Mouse (Mus musculus): ENCODE data around the gene Ces2g.

Ces2g gene

DNA sequence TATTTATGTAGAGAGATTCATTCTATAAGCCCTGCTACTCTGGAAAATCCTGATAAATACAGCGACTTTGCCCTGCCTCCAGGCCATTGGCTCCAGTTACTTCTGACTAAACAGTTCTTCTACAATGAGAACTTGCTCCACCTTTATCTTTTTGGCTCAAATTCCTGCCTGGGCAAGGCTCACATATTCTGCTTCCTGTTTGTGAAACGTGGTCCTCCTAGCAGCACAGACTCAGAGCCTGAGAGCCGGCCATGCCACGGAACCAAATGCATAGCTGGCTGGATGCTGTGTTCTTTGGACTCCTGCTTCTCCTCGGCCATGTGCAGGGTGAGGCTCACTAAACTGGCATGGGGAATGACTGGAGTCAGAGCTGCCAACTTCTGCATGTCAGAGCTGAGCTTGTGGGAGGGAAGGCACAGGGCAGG, at the start of gene Ces2g:
Gene Ces2g, plus strand, starts transcription at position 182 of the 425 bp plus-strand sequence.
- DNase-seq (ENCODE audit: low read depth, low spot score) = no peak

DNA sequence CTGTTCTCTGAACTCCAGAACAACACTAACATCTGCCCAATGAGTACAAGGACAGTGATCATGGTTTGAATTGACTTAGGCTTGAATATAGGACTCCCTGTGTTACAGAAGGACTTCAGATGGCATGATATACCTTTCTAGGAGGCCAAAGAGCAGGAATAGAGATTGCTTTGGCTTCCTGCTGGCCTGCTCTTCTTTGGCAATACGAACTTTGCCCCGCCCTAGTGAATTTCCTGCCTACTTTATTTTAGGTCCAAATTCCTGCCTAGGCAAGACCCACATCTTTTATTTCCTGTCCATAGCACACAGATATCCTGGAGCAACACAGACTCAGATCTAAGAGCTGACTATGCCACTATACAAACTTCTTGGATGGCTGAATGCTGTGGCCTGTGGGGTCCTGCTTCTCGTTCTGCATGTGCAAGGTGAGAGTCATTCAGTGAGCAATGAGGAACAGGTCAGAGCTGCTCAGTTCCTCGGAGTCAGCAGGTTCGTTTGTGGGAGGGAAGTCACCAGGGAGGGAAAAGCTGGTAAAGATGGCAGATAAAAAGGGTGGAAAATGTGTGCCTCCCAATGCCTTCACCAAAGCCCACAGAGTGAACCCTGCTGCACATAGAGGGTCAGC, 35.4 kb upstream of the Ces2g start, which contains the start of gene Ces2e:
Gene Ces2e, plus strand, starts transcription at position 289 of the 625 bp plus-strand sequence.
- DNase-seq (ENCODE audit: low read depth, low spot score) = no peak

DNA sequence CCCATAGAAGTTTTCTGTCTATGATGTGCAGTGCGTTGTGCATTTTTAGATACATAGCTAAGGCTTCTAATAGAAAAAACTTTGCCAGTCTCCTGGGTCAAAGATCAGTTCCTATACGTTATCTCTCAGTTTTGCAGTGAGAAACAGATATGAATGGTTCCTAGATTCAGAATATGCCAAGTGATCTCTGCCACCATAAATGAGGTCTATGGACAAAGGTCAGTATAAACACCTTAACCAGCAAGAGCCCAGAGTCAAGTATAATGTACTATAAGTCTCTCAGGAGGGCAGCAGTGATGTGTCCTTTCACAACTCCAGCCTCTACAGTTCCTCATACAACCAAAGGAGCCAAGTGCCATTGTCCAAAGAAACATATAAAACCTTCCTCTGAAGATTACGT, 34.2 kb upstream of the Ces2g start:
- no peak for DNase-seq (ENCODE audit: low read depth, low spot score)

DNA sequence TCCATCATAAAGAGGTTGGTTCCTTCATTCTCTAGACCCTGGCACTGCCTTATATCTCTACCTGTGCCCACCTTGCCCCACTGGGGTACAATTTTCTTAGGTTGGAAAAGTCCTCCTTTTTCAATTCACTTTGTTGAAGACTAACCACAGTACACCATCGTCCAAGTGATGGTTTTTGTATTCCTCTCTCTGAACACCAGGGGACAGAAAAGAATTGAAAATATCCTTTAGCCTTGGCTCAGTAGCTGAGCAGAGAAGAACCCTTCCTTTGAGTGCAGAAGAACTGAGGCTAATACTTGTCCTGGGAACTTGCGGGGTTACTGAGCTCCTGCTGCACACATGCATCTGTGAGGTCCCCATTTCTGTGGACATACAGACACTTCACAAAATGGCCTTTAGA, 16.9 kb upstream of the Ces2g start:
- DNase-seq (ENCODE audit: low read depth, low spot score) = no peak

DNA sequence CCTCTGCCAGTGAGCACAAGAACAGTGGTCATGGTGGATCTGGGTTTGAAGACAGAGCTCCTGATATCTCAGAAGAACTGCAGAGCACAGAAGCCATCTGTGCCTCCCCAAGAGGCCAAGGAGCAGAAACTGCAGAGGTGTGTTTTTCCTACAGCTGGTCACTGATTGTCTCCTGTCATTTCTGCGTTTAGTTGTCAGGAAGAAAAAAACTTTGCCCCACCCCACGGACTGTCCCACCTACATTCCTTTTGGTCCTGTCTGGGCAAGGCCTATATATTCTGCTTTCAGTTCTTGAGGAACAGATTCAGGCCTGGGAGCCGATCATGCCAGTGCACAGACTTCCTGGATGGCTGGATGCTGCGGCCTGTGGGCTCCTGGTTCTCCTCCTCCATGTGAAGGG, 14.5 kb upstream of the Ces2g start, which contains the start of gene Ces2f:
Gene Ces2f, plus strand, starts transcription at position 301 of the 400 bp plus-strand sequence.
- DNase-seq (ENCODE audit: low read depth, low spot score) = no peak

DNA sequence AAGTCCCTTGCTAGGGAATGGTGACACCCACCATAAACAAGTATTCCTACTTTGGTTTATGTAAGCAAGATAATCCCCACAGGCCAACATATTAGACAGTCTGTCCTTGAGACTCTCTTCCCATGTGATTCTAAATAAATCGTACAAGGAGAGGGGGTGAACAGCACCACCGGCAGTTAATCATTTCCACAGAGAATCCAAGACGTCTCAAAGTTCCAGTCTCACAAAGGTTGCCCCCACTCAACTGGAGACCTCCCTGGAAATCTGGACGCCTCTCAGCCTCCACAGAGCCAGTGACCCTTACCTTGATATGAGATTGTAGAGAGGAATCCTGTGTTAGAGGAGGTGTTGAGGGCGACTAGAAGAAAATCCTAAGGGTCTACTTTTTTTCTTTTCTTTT, 12.5 kb upstream of the Ces2g start:
- DNase-seq (ENCODE audit: low read depth, low spot score) = no peak

DNA sequence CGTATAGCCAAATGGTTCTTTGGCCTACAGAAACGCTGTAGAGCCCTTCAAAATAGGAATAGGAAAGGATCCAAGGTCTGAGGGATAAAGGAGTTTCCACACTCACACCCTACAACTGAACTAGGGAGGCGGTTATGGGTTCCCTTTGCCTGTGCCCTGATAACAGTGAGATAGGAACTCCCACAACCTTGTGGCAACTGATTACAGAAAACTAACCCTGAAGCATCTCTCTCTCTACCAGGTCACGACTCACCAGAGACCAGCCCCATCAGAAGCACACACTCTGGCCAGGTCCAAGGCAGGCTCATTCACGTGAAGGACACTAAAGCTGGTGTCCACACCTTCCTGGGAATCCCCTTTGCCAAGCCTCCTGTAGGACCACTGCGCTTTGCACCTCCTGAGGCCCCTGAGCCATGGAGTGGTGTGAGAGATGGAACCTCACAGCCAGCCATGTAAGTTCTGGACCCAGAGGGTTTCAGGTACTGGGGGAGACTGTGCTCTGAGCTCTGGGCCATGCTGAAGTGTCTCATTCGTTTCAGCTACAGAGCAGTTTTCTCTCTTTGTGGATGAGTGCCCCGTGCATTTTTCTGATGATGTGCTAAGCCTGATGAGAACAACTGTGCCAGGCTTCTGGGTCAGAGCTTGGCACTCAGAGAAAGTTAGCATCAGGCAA, 847 bp downstream of the Ces2g start:
- no peak for DNase-seq (ENCODE audit: low read depth, low spot score)

DNA sequence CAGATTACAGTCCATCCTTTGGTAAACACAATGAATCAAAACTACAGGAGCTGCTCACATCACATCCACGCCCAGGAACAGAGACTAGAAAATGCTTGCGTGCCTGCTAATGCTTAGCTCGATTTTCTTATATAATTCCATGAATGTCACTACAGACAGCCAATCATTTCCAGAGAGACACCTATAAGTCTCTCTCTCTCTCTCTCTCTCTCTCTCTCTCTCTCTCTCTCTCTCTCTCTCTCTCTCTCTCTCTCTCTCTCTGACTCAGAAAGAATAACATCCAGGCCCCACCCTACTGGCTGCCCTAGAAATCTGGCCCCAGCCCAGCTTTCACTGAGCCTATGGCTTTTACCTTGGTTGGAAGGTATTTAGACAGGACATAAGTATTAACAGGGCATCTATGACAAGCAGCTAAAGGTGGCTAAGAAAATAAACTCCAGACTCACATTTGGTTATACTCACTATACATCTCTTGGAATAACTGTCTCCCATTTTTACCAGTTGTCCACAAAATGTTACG, 1.9 kb downstream of the Ces2g start:
- DNase-seq (ENCODE audit: low read depth, low spot score) = no peak

DNA sequence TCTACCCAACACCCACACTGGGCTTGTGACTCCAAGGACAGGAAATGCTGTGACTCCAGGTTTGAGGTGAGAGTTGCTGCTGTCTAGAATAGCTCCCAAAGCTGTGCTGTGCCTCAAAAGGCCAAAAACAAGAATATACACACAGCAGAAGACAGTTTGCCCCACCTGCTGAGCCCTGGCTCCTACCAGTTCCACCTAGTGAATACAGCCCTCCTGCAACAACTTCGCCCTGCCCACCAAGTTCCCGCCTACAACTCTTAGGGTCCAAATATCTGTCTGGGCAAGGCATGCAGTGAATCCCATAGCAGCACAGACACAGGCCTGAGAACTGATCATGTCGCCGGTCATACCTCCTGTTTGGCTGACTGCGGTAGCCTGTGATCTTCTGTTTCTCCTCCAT, 22.6 kb downstream of the Ces2g start:
- no peak for DNase-seq (ENCODE audit: low read depth, low spot score)

DNA sequence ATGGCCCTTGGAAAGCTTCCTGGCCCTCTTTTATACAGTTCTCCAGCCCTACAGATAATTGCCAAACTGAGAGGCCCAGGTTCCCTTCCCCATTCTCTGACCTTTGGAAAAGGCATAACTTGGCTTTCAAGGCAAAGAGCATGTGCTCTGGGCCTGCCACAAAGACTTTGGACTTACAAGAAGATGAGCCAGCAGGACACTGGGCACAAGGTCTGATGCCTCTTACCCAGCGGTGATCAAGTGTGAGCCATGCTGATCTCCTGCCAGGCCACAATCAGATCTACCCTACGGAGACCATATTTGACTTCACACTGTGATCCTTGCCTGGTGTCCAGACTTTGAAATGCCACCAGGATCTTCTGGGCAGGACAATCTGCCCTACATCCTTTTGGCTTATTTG, 23.4 kb downstream of the Ces2g start:
- no peak for DNase-seq (ENCODE audit: low read depth, low spot score)

DNA sequence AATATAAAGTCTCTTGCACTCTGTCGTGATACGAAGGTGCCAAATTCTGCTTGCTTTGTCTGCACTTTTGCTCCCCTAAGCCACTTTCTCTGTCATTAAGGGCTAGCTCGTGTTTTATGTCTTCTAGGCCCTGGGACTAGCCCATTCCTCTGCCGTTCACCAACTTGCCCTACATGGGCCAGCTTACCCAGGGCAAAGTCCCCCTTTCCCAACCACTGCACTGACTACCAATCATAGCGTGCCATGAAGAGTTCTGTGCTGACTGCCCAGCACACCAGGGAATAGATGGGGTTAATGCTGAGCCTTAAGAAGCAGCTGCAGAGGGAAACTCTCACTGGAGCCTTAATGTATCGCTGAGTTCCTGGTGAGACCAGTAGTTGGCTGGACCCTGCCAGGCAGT, 36.7 kb downstream of the Ces2g start:
- DNase-seq (ENCODE audit: low read depth, low spot score) = no peak

DNA sequence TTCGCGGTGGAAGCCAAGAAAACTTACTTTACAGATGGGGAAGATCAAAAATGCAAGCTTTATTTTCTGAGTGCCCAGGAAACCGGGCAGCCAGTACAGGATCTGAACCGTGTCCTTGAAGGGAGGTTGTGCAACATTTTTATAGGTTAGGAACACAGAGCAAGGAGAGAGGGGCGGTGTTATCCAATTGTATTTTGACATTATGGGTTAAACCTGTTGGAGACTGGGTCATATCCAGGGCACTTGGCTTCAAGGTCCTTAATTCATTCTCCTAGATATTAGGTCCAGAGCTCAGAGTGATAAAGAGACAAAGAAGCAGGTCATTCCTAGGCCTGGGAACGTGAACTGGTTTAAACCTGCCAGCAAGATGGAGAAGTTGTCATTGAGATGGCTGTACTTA, 37.7 kb downstream of the Ces2g start:
- DNase-seq (ENCODE audit: low read depth, low spot score) = no peak

DNA sequence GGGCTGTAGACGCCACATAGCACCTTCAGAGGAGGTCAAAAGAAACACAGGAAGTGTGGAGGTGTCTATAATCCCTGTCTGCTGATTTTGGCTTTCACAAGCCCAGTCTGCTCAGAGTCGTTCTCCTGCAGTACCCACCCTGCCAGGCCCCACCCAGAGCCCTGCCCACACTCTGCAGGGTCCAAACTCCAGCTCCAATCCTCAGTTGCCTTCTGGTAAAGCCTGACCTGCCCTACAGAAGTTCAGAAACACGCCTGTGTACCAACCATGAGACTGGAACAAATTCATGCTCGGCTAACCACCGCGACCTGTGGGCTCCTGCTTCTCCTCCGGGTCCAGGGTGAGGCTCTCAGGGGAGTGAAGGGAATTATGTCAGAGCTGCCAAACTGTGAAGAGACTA, 39.1 kb downstream of the Ces2g start, which contains the start of gene Ces2h:
Gene Ces2h, plus strand, starts transcription at position 268 of the 400 bp plus-strand sequence.
- no peak for DNase-seq (ENCODE audit: low read depth, low spot score)

DNA sequence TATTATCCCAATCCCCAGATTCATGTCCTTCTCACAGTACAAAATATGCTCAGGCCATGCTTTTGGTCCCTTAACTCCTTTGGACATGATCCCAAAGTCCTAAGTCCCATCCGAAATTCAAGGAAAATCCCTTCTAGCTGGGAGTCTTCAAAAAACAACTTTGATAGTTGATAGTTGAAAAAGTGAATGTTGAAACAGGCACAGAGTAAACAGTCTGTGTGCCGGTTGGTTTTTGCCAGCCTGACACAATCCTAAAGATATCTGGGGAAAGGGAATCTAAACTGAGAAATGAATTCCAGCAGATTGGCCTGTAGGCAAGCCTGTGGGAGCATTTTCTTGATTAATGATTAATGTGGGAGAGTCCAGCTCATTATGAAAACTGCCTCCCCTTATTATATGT, 48.5 kb downstream of the Ces2g start:
- no peak for DNase-seq (ENCODE audit: low read depth, low spot score)

DNA sequence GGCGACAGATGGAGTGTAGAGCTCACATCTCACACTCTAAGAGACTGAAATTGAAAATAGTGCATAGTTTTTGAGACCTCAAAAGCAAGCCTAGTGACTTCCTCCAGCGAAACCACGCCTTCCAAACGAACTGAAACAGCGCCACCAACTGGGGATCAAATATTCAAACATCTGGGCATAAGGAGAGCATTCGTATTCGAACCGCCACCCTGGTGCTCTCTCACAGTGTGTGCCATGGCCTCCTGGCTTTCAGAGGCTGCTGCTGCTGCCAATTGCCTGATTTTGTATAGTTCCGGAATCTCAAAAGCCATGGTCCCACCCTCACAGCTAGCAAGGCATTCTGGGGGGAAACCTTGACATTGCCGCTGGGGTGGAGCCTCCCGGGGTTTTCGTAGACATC, 49.6 kb downstream of the Ces2g start:
- DNase-seq (ENCODE audit: low read depth, low spot score) = no peak

DNA sequence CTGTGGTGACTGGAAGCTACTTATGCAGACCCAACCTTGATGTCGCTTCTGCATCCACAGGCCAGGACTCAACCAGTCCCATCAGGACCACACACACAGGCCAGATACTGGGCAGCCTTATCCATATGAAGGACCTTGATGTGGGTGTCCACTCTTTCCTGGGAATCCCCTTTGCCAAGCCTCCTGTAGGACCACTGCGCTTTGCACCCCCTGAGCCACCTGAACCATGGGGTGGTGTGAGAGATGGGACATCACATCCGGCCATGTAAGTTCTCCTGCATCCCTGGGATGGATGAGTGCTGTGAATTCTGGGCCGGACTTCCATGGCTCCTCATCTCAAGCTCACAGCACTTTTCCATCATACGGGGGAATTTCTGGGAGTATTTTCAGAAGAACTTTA, 52.9 kb downstream of the Ces2g start:
- DNase-seq (ENCODE audit: low read depth, low spot score) = no peak

Data from brain, embryonic 18.5 days (tissue).